Mouse (Mus musculus) hindbrain, embryonic 13.5 days (tissue): ENCODE measurements at regions not wholly inside any gene's neighbourhood (a gene's known extent, or its start where the extent isn't known, plus 50 kb on each side); places are given as distances from the start of the nearest gene placed in this dataset.

ENCODE experiments used
- ATAC-seq: fragments of 200-750 bp; cut with Nextera tagmentation; 2 replicates; pipeline ENCODE4 v1.8.0; 2017; ENCODE audit warnings: moderate TSS enrichment; ENCODE audit not compliant: low FRiP score
- H3K27ac ChIP-seq: fragments of 300-500 bp; sonication (generic); 2 replicates; pipeline ENCODE4 v1.5.1; 2015; ENCODE audit warnings: inconsistent platforms, mild to moderate bottlenecking, moderate library complexity
- H3K27me3 ChIP-seq: fragments of 300-500 bp; sonication (generic); 2 replicates; pipeline ENCODE4 v1.6.1; 2015; ENCODE audit warnings: mild to moderate bottlenecking, inconsistent platforms
- H3K36me3 ChIP-seq: fragments of 300-500 bp; sonication (generic); 2 replicates; pipeline ENCODE4 v1.6.1; 2015; ENCODE audit warnings: mild to moderate bottlenecking, inconsistent platforms
- H3K4me1 ChIP-seq: fragments of 300-500 bp; sonication (generic); replicated peaks from 2 replicates; pipeline ENCODE4 v1.6.1; 2015; ENCODE audit warnings: inconsistent platforms
- H3K4me2 ChIP-seq: fragments of 300-500 bp; sonication (generic); 2 replicates; pipeline ENCODE4 v1.6.1; 2015; ENCODE audit warnings: inconsistent platforms, mild to moderate bottlenecking, moderate library complexity
- H3K4me3 ChIP-seq: fragments of 300-500 bp; sonication (generic); 2 replicates; pipeline ENCODE4 v1.5.1; 2015; ENCODE audit warnings: mild to moderate bottlenecking, inconsistent platforms
- H3K9ac ChIP-seq: fragments of 300-500 bp; sonication (generic); 2 replicates; pipeline ENCODE4 v1.6.1; 2015; ENCODE audit warnings: mild to moderate bottlenecking, inconsistent platforms
- H3K9me3 ChIP-seq: fragments of 300-500 bp; sonication (generic); 2 replicates; pipeline ENCODE4 v1.6.1; 2016; ENCODE audit warnings: inconsistent platforms
- WGBS: fragments of 180-500 bp; shearing (Covaris S2); methylation state at CpG from one replicate; pipeline ENCODE4 v1.1.7; 2015; 5-methylcytosine and 5-hydroxymethylcytosine counted together

GRCm38 (mm10) chr1:137696796-137697195 is 478.7 kb downstream of the Ptprc start:
- Histone ChIP-seq H3K4me2 (no peak overlapping the region), H3K4me1 (peaks cover 9% of the 10 kb centered on the region), H3K4me3 (no peak overlapping the region), H3K9me3 (no peaks in the 10 kb centered on the region), H3K9ac (no peak overlapping the region), H3K27me3 (no peaks in the 10 kb centered on the region), H3K36me3 (no peaks in the 10 kb centered on the region), H3K27ac (peak overlapping the region; percentile 37; the same call in 1 of the 2 replicates)
- ATAC-seq = no peak
- 15% methylated on average over 3 of the region's 3 CpGs for WGBS

DNA sequence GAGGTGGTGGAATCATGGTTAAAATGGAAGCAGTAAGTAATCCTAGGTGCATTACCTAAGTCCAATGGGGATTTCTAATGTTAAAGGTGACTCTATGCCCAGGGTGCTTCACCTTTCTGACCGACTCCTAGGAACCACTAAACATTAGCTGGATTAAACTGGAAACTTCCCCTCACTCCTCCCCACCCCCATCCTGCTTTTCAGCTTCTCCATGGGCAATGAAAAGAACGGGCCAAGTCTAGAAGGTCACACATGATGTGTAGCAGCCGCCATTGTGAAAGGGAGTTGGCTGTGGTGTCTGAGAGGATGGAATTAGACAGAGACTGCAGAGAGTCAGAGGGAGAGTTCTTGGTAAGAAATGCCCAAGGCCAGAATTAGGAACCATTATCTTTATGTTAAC is 479.8 kb downstream of the Ptprc start:
- Histone ChIP-seq H3K4me3 (no peak overlapping the region), H3K9ac (no peak overlapping the region), H3K4me1 (peaks cover 9% of the 10 kb centered on the region), H3K27ac (no peak overlapping the region), H3K36me3 (no peaks in the 10 kb centered on the region), H3K9me3 (no peaks in the 10 kb centered on the region), H3K4me2 (no peak overlapping the region), H3K27me3 (no peaks in the 10 kb centered on the region)
- 57% methylated on average over 3 of the region's 3 CpGs for WGBS
- no peak for ATAC-seq

GRCm38 (mm10) chr1:137692525-137692924 is 483.0 kb downstream of the Ptprc start:
- no peaks in the 10 kb centered on the region for H3K9me3 ChIP-seq

DNA sequence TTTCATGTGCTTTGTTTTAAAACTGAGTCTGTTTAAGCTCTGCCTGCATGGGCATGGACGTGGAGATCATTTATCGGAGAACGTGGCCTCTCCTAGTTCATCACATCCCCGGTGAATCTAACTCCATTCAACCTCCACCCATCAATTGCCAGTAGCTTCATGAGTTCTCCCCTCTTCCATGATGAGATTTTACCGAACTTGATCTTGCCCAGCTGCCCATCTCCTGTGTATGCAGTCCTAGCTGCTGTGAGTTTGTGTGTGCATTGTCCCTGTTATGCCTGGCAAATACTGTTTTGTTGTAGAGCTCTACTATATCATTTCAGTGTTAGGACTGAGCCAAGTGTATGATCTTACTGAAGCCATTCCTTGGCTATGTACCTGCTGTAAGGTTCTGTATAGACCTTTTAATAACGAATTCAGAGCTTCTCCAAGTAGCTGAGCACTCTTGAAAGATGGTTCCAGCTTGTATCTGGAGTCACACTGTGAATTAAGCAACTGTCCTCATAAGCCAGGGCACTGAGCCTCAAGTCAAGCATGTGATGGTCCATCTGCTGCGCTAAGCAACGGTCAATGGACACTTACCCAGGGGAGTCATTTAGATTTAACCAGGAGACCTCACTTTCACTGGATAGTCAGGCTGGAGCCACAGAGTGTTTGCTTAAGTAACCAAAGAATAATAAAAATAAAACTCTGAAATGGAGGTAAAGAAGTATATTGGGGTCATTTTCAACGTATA is 484.5 kb downstream of the Ptprc start:
- no peak overlapping the region for H3K4me2 ChIP-seq
- H3K9me3 ChIP-seq = no peaks in the 10 kb centered on the region
- H3K36me3 ChIP-seq = no peaks in the 10 kb centered on the region
- no peak overlapping the region for H3K27ac ChIP-seq
- ATAC-seq = no peak
- no peaks in the 10 kb centered on the region for H3K27me3 ChIP-seq
- no peaks in the 10 kb centered on the region for H3K4me1 ChIP-seq
- H3K4me3 ChIP-seq = no peak overlapping the region
- no peak overlapping the region for H3K9ac ChIP-seq
- 89% methylated on average over 9 of the region's 9 CpGs for WGBS

More at GRCm38 (mm10) chr1:137692525-137692924, 483.0 kb downstream of the Ptprc start:
- ATAC-seq = no peak
- Histone ChIP-seq H3K27me3 (no peaks in the 10 kb centered on the region), H3K4me3 (no peak overlapping the region), H3K4me1 (peaks cover 9% of the 10 kb centered on the region), H3K36me3 (no peaks in the 10 kb centered on the region), H3K27ac (no peak overlapping the region), H3K4me2 (no peak overlapping the region), H3K9ac (no peak overlapping the region)
- WGBS = 48% methylated on average over 2 of the region's 2 CpGs

- Histone ChIP-seq H3K27ac (no peak overlapping the region), H3K9ac (no peak overlapping the region), H3K27me3 (no peaks in the 10 kb centered on the region), H3K4me1 (no peaks in the 10 kb centered on the region), H3K4me3 (no peak overlapping the region), H3K4me2 (no peak overlapping the region), H3K36me3 (no peaks in the 10 kb centered on the region), H3K9me3 (no peaks in the 10 kb centered on the region)
- ATAC-seq = no peak
- 86% methylated on average over 5 of the region's 5 CpGs for WGBS
Observed at GRCm38 (mm10) chr1:137670650-137671049, 504.9 kb downstream of the Ptprc start.

DNA sequence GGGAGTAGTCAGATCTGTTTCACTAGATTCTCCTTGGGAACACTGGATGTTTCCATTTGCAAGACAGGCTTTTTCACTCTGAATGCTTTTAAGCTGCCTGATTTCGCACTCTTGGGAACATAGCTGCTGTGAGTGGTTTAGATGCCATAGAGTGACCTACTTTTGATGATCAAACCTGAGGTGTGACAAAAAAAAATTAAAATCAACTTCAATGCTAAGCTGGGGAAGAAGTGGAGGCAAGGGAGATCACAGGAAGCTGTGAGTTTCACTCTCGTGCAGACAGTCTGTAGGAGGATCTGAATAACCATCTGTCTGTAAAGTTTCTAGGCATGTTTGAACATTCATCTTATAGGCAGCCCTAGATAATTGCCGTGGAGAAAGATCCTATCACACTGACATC is 505.7 kb downstream of the Ptprc start:
- Histone ChIP-seq H3K4me1 (no peaks in the 10 kb centered on the region), H3K27me3 (no peaks in the 10 kb centered on the region), H3K27ac (no peak overlapping the region), H3K4me2 (no peak overlapping the region), H3K9ac (no peak overlapping the region), H3K36me3 (no peaks in the 10 kb centered on the region), H3K4me3 (no peak overlapping the region), H3K9me3 (no peaks in the 10 kb centered on the region)
- WGBS = 78% methylated on average over 3 of the region's 3 CpGs
- ATAC-seq = no peak

GRCm38 (mm10) chr1:137658141-137658540 is 517.4 kb downstream of the Ptprc start:
- WGBS = 94% methylated on average over 1 of the region's 1 CpGs
- peaks cover 15% of the 10 kb centered on the region for H3K4me1 ChIP-seq
- H3K27me3 ChIP-seq = no peaks in the 10 kb centered on the region
- no peak for ATAC-seq
- H3K4me2 ChIP-seq = no peak overlapping the region
- no peak overlapping the region for H3K27ac ChIP-seq
- no peaks in the 10 kb centered on the region for H3K36me3 ChIP-seq
- no peak overlapping the region for H3K9ac ChIP-seq
- no peak overlapping the region for H3K4me3 ChIP-seq
- no peaks in the 10 kb centered on the region for H3K9me3 ChIP-seq

- 9% methylated on average over 6 of the region's 6 CpGs for WGBS
- Histone ChIP-seq H3K27ac (peak overlapping the region; percentile 25; the same call in 1 of the 2 replicates), H3K4me1 (peaks cover 15% of the 10 kb centered on the region), H3K36me3 (no peaks in the 10 kb centered on the region), H3K27me3 (no peaks in the 10 kb centered on the region), H3K9ac (peak overlapping the region; percentile 6), H3K4me3 (no peak overlapping the region), H3K9me3 (no peaks in the 10 kb centered on the region), H3K4me2 (peak overlapping the region; percentile 35)
- peak; percentile 86 for ATAC-seq
Observed at GRCm38 (mm10) chr1:137656900-137657458, 518.5 kb downstream of the Ptprc start.

DNA sequence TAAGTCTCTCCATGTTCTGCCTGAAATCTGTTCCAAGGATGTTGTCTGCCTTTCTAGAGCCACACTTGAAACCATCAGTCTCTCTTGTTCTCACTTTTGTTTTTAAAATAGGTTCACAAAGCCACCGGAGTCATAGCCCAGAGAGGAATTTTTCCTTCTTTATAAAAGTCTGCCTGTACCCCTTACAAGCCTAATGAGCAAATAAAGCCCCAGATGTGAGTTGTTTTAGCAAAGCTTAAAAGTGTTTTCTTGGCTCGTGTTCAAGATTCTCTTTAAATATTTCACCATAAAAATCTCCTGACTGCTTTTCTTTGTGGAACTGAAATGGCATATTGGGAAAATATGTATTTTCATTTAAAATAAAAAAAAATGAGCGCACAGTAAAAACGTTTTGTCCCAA is 521.3 kb downstream of the Ptprc start:
- Histone ChIP-seq H3K4me2 (no peak overlapping the region), H3K27ac (no peak overlapping the region), H3K4me1 (peaks cover 15% of the 10 kb centered on the region), H3K4me3 (no peak overlapping the region), H3K36me3 (no peaks in the 10 kb centered on the region), H3K9ac (no peak overlapping the region), H3K27me3 (no peaks in the 10 kb centered on the region), H3K9me3 (no peaks in the 10 kb centered on the region)
- 58% methylated on average over 4 of the region's 4 CpGs for WGBS
- no peak for ATAC-seq

DNA sequence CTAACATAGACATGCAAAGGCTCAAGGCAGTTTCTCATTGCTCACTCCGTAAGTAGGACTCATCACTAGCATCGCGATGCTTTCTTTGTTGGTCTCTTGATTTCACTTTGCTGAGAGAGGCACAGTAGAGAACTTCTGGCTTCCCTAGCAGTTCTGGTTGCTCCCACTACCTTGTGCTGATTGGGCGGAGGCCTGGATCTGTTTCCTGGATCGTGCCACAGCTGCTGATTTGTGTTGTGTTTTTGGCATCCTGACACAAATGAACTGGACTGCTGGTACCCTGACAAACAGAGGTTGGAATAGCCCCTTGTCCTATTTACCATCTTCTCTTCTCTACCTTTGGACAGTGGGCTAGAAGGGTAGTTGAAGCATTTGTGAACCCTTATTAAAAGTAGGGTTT is 522.0 kb downstream of the Ptprc start:
- Histone ChIP-seq H3K27ac (no peak overlapping the region; the same call in 1 of the 2 replicates), H3K9me3 (no peaks in the 10 kb centered on the region), H3K27me3 (no peaks in the 10 kb centered on the region), H3K36me3 (no peaks in the 10 kb centered on the region), H3K4me1 (peaks cover 15% of the 10 kb centered on the region), H3K4me3 (no peak overlapping the region), H3K4me2 (no peak overlapping the region), H3K9ac (no peak overlapping the region)
- no peak for ATAC-seq
- 82% methylated on average over 5 of the region's 5 CpGs for WGBS

DNA sequence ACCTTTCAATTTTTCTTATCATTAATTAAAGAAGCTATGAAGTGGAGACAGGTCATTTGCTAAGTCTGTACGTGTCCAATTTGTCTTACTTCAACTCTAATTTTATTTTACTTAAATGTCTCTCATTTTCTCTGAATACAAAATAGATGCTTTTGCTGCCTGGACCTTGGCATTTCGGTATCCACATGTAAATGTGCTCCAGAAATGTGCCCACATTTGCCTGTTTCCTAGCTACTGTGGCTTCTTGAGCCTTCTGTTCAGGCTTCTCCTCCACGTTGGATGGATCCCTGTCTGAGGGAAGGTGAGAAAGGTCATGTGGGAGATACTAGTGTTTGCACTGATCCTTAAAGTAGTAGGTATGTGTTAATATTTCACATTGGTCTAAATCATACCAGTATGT is 524.9 kb downstream of the Ptprc start:
- no peak overlapping the region for H3K4me3 ChIP-seq
- H3K4me1 ChIP-seq = peaks cover 6% of the 10 kb centered on the region; the same call in 1 of the 2 replicates
- no peak overlapping the region for H3K9ac ChIP-seq
- no peak overlapping the region for H3K4me2 ChIP-seq
- 59% methylated on average over 3 of the region's 3 CpGs for WGBS
- no peaks in the 10 kb centered on the region for H3K36me3 ChIP-seq
- no peak for ATAC-seq
- H3K9me3 ChIP-seq = no peaks in the 10 kb centered on the region
- H3K27ac ChIP-seq = no peak overlapping the region
- H3K27me3 ChIP-seq = no peaks in the 10 kb centered on the region

DNA sequence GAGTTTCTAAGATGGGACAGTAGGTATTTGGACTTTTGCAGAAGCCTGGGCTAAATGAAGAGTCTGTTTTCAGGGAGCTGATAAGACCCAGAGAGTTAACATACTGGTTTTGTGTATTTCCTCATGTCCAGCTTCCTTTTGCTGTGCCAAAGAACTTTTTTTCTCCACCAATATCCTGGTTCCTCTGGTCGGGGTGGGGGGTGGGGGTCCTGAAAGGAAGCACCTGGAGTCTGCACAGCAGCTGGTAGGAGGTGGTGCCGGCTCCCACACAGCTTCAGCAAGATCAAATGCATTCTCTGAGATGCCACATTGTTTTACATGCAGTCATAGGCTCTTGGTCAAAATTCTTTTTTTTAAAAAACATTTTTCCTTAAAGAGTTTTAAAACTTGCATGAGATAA is 525.4 kb downstream of the Ptprc start:
- H3K4me1 ChIP-seq = peaks cover 6% of the 10 kb centered on the region; the same call in 1 of the 2 replicates
- H3K4me3 ChIP-seq = no peak overlapping the region
- H3K27ac ChIP-seq = no peak overlapping the region
- H3K4me2 ChIP-seq = no peak overlapping the region
- no peaks in the 10 kb centered on the region for H3K36me3 ChIP-seq
- H3K27me3 ChIP-seq = no peaks in the 10 kb centered on the region
- H3K9me3 ChIP-seq = no peaks in the 10 kb centered on the region
- 31% methylated on average over 2 of the region's 2 CpGs for WGBS
- no peak for ATAC-seq
- H3K9ac ChIP-seq = no peak overlapping the region

GRCm38 (mm10) chr1:137648832-137649231 is 526.7 kb downstream of the Ptprc start:
- Histone ChIP-seq H3K27ac (no peak overlapping the region), H3K36me3 (no peaks in the 10 kb centered on the region), H3K4me2 (no peak overlapping the region), H3K9ac (no peak overlapping the region), H3K4me1 (peaks cover 3% of the 10 kb centered on the region; the same call in 1 of the 2 replicates), H3K27me3 (no peaks in the 10 kb centered on the region), H3K9me3 (no peaks in the 10 kb centered on the region), H3K4me3 (no peak overlapping the region)
- WGBS = 65% methylated on average over 1 of the region's 1 CpGs
- no peak for ATAC-seq
